ENCODE assay signal across 33 mouse cellular contexts in genomic region chr17:17836101-17836500, GRCm38 (mm10). TPM values are rescaled to one million over a fixed set of nuclear protein-coding genes. Genes with fewer than 3 reads are reported as not detected.
A peak's percentile ranks its signal among the peaks of the same experiment; 100 is the strongest.
DNase-seq lines count a peak whose midpoint lies in the region; ATAC-seq and TF ChIP-seq lines count a peak whose summit lies in the region.
"Had no signal": no experiment of that assay in that cellular context is flagged by ENCODE, and none has a peak within 500 bp of the region (broad histone marks: within the 10 kb centered on the region; RNA-seq: fewer than 3 reads in every experiment).

No protein-coding gene starts in this region.

- H3K9ac ChIP-seq in neural tube, embryonic 15.5 days (replicated peaks), result no peak overlapping the region
- no peak overlapping the region for H3K9ac ChIP-seq in limb, embryonic 15.5 days
- H3K9ac ChIP-seq: embryonic facial prominence, embryonic 12.5 days; liver, embryonic 13.5 days had no signal

- H3K27ac ChIP-seq in layer of hippocampus, adult 2 months, result peak overlapping the region; percentile 92; the same call in 1 of the 2 replicates
- H3K27ac ChIP-seq in neural tube, embryonic 15.5 days (replicated peaks), result peak overlapping the region; percentile 43
- H3K27ac ChIP-seq in limb, embryonic 15.5 days, result peak overlapping the region; percentile 86; the same call in 1 of the 2 replicates
- H3K27ac ChIP-seq: limb, embryonic 13.5 days; liver, embryonic 13.5 days had no signal

- WGBS in neural tube, embryonic 15.5 days, result 77% methylated on average over 5 of the region's 5 CpGs
- 70% methylated on average over 5 of the region's 5 CpGs for WGBS in limb, embryonic 15.5 days

- peaks cover 19% of the 10 kb centered on the region for H3K36me3 ChIP-seq in neural tube, embryonic 15.5 days
- H3K36me3 ChIP-seq in limb, embryonic 15.5 days, result peaks cover 60% of the 10 kb centered on the region

- peak; percentile 6 for ATAC-seq in frontal cortex, adult (ENCODE audit: low TSS enrichment)
- ATAC-seq in neural tube, embryonic 15.5 days (ENCODE audit: low FRiP score), result no peak
- ATAC-seq in limb, embryonic 15.5 days (ENCODE audit: insufficient number of reproducible peaks, low FRiP score, low TSS enrichment, low read depth), result no peak
- ATAC-seq: forebrain, embryonic 16.5 days; inflammation-experienced regulatory T-cells, adult 6 months had no signal

- no peak for DNase-seq in frontal cortex, postnatal 10 days (ENCODE audit: low spot score in 2 of 2)
- no peak for DNase-seq in layer of hippocampus, adult 2 months (ENCODE audit: low spot score in 2 of 2)
- DNase-seq in layer of hippocampus, adult 11-12 months (ENCODE audit: low spot score), result no peak
- no peak for DNase-seq in neural tube, embryonic 10.5 days (ENCODE audit: extremely low spot score, low spot score)
- no peak for DNase-seq in adrenal gland, postnatal 36 days
- DNase-seq: adrenal gland, postnatal 25 days; cerebellum, adult 11-12 months; cerebellum, postnatal 25 days; gastrocnemius, postnatal 25 days; heart, adult 2 months; heart, postnatal 4 days; kidney, adult 18-20 months; kidney, postnatal 4 days; liver, embryonic 13.5 days; lung, adult 2 months; lung, postnatal 36 days; thymus, adult 2 months had no signal

- H3K27me3 ChIP-seq in neural tube, embryonic 15.5 days (replicated peaks), result no peaks in the 10 kb centered on the region
- H3K27me3 ChIP-seq in limb, embryonic 15.5 days, result no peaks in the 10 kb centered on the region
- H3K27me3 ChIP-seq: embryonic facial prominence, embryonic 12.5 days; limb, embryonic 13.5 days; liver, embryonic 13.5 days had no signal

- no peaks in the 10 kb centered on the region for H3K9me3 ChIP-seq in neural tube, embryonic 15.5 days (replicated peaks)
- no peaks in the 10 kb centered on the region for H3K9me3 ChIP-seq in limb, embryonic 15.5 days
- H3K9me3 ChIP-seq: embryonic facial prominence, embryonic 12.5 days; limb, embryonic 13.5 days; liver, embryonic 13.5 days had no signal

- H3K4me3 ChIP-seq in layer of hippocampus, adult 2 months, result no peak overlapping the region
- H3K4me3 ChIP-seq in neural tube, embryonic 15.5 days (replicated peaks), result no peak overlapping the region
- no peak overlapping the region for H3K4me3 ChIP-seq in limb, embryonic 15.5 days
- H3K4me3 ChIP-seq: embryonic facial prominence, embryonic 12.5 days; erythroblast, embryonic 14.5 days; heart, adult 2 months; liver, embryonic 13.5 days had no signal

- TF ChIP-seq CTCF in layer of hippocampus, adult 2 months (conservative IDR thresholded peaks at IDR 0.05), result no peak

- H3K4me2 ChIP-seq in neural tube, embryonic 15.5 days, result no peak overlapping the region
- H3K4me2 ChIP-seq in limb, embryonic 15.5 days, result no peak overlapping the region
- H3K4me2 ChIP-seq: embryonic facial prominence, embryonic 12.5 days; liver, embryonic 13.5 days had no signal

- H3K4me1 ChIP-seq in neural tube, embryonic 15.5 days, result peaks cover 76% of the 10 kb centered on the region
- H3K4me1 ChIP-seq in limb, embryonic 15.5 days, result peaks cover 66% of the 10 kb centered on the region

RNA-seq across cellular contexts. Expression of gene Spaca6, which starts 9.1 kb away (rescaled TPM):
- total RNA-seq in layer of hippocampus, adult 2 months (2021), result 100 to 1,000 TPM; 109 to 126 TPM
- 21.8 and 29.6 TPM in 2 replicates for polyA plus RNA-seq in neural tube, embryonic 15.5 days (2015; fragmentation: Nextera tagmentation; extraction: Ambion mirVana)
- 25.3 and 36.6 TPM in 2 replicates for polyA plus RNA-seq in limb, embryonic 15.5 days (2015; fragmentation: Nextera tagmentation; extraction: Ambion mirVana)
- total RNA-seq in adrenal gland, postnatal 36 days (2021), result 10 to 100 TPM; 38.7 to 53.8 TPM
- polyA plus RNA-seq: erythroblast, embryonic 14.5 days had no signal

RNA-seq across cellular contexts. Expression of gene Has1, which starts 18.9 kb away (rescaled TPM):
- under 1 TPM; 0.25 to 0.56 TPM for total RNA-seq in layer of hippocampus, adult 2 months (2021)
- polyA plus RNA-seq in neural tube, embryonic 15.5 days (2015; fragmentation: Nextera tagmentation; extraction: Ambion mirVana), result 1.4 and 1.9 TPM in 2 replicates
- 1.6 and 2.0 TPM in 2 replicates for polyA plus RNA-seq in limb, embryonic 15.5 days (2015; fragmentation: Nextera tagmentation; extraction: Ambion mirVana)
- under 1 TPM; 0.13 to 0.26 TPM for total RNA-seq in adrenal gland, postnatal 36 days (2021)
- total RNA-seq: adrenal gland, postnatal 25 days; megakaryocyte-erythroid progenitor cell, adult 5-6 weeks had no signal
- polyA plus RNA-seq: erythroblast, embryonic 14.5 days had no signal

RNA-seq across cellular contexts. Expression of gene Fpr1, which starts 47.6 kb away (rescaled TPM):
- total RNA-seq in layer of hippocampus, adult 2 months (2021), result not detected
- 0.15 and 0.23 TPM in 2 replicates for polyA plus RNA-seq in neural tube, embryonic 15.5 days (2015; fragmentation: Nextera tagmentation; extraction: Ambion mirVana)
- 0.33 and 0.91 TPM in 2 replicates for polyA plus RNA-seq in limb, embryonic 15.5 days (2015; fragmentation: Nextera tagmentation; extraction: Ambion mirVana)
- total RNA-seq in adrenal gland, postnatal 36 days (2021), result not detected
- total RNA-seq: ES-E14; gastrocnemius, postnatal 25 days; heart, adult 2 months; heart, postnatal 4 days; layer of hippocampus, postnatal 10 days; megakaryocyte-erythroid progenitor cell, adult 5-6 weeks had no signal
- polyA plus RNA-seq: erythroblast, embryonic 14.5 days; forebrain, embryonic 16.5 days; limb, embryonic 13.5 days had no signal

RNA-seq across cellular contexts. Expression of gene Fpr2, which starts 51.5 kb away (rescaled TPM):
- total RNA-seq in layer of hippocampus, adult 2 months (2021), result not detected
- 0.44 TPM in 1 of 2 replicates, not detected in the other for polyA plus RNA-seq in neural tube, embryonic 15.5 days (2015; fragmentation: Nextera tagmentation; extraction: Ambion mirVana)
- polyA plus RNA-seq in limb, embryonic 15.5 days (2015; fragmentation: Nextera tagmentation; extraction: Ambion mirVana), result 0.38 and 0.52 TPM in 2 replicates
- total RNA-seq in adrenal gland, postnatal 36 days (2021), result not detected
- total RNA-seq: adrenal gland, postnatal 25 days; ES-E14; gastrocnemius, postnatal 25 days had no signal
- polyA plus RNA-seq: embryonic facial prominence, embryonic 12.5 days; erythroblast, embryonic 14.5 days; forebrain, embryonic 16.5 days; limb, embryonic 13.5 days; neural tube, embryonic 14.5 days had no signal

RNA-seq across cellular contexts. Expression of gene Fpr3, which starts 51.6 kb away (rescaled TPM):
- not detected for total RNA-seq in layer of hippocampus, adult 2 months (2021)
- polyA plus RNA-seq in neural tube, embryonic 15.5 days (2015; fragmentation: Nextera tagmentation; extraction: Ambion mirVana), result not detected in 2 replicates
- polyA plus RNA-seq in limb, embryonic 15.5 days (2015; fragmentation: Nextera tagmentation; extraction: Ambion mirVana), result not detected in 2 replicates
- not detected for total RNA-seq in adrenal gland, postnatal 36 days (2021)
- total RNA-seq: adrenal gland, postnatal 25 days; ES-E14; gastrocnemius, postnatal 25 days; heart, adult 2 months; heart, postnatal 4 days; layer of hippocampus, postnatal 10 days; megakaryocyte-erythroid progenitor cell, adult 5-6 weeks had no signal
- polyA plus RNA-seq: embryonic facial prominence, embryonic 12.5 days; erythroblast, embryonic 14.5 days; forebrain, embryonic 16.5 days; heart, adult 2 months; heart, embryonic 16.5 days; inflammation-experienced regulatory T-cells, adult 6 months; kidney, embryonic 16.5 days; limb, embryonic 13.5 days; liver, embryonic 13.5 days; lung, adult 2 months; neural tube, embryonic 14.5 days; stomach, postnatal 0 days; thymus, adult 2 months; urinary bladder, adult 2 months had no signal
